Mouse (Mus musculus): Measurements from ENCODE around the gene Bet1l. TPM values are rescaled to one million over a fixed set of nuclear protein-coding genes. Genes with fewer than 3 reads are reported as not detected.

Bet1l gene
- polyA plus RNA-seq, 1 experiment = 17.1 TPM

DNA sequence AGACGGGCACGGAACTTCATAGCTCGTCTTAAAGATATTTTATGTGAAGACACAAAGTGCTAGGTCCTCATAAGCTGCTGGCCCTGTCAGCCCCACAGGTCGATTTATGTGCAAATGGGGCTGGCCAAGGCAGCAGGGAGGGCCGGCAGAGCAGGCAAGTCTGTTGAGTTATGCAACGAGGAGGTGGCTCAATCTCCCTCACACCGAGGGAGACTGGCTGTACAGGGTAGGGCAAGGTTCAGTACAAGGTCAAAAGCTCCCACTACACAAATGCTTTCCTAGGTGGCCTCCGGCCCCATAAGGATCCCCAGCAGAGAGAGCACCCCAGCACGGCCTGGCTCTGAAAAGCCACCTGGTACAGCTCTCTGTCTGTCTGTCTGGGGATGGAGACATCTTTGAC lies 4.0 kb downstream of the Bet1l start:
- TF ChIP-seq CTCF (IDR thresholded peaks at IDR 0.05; ENCODE audit: extremely low read depth, insufficient read length, insufficient replicate concordance, low read depth, low read length) (no peak), POLR2A (IDR thresholded peaks at IDR 0.05; ENCODE audit: low read depth, low read length) (no peak)
- H3K27me3 ChIP-seq (ENCODE audit: control insufficient read depth, insufficient read depth, low read length) = no peaks in the 10 kb centered on the region
- H3K36me3 ChIP-seq (ENCODE audit: control insufficient read depth, insufficient read depth, low read length) = peaks cover 25% of the 10 kb centered on the region
- peaks cover 9% of the 10 kb centered on the region for H3K4me1 ChIP-seq (ENCODE audit: control insufficient read depth, insufficient read depth, insufficient read length, low read length)
- WGBS = 77% methylated on average over 9 of the region's 9 CpGs
- no peak overlapping the region for H3K4me3 ChIP-seq (ENCODE audit: low read depth, low read length)
- H3K27ac ChIP-seq (ENCODE audit: insufficient read depth, low read depth, low read length) = no peak overlapping the region

DNA sequence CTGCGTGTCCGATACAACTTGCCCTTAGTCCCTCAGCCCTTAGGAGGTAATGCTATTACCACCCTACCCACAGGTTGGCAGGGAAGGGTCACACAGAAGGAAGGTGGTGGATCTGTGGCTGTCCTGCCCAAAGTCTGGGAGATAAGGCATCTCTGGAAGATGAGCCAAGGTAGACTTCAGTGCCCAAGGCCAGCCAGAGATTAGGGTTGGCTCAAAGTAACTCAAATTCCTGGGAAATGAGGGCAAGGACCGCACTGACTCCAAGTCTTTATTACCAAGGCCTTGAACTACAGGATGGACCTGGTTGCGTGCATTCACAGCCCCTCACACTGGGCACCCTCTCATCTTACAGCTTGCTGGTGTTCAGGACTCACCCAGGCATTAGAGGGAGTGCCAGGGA lies 5.5 kb downstream of the Bet1l start:
- H3K4me1 ChIP-seq (ENCODE audit: control insufficient read depth, insufficient read depth, insufficient read length, low read length) = peaks cover 3% of the 10 kb centered on the region; the same call in 1 of the 2 replicates
- peaks cover 25% of the 10 kb centered on the region for H3K36me3 ChIP-seq (ENCODE audit: control insufficient read depth, insufficient read depth, low read length)
- no peak overlapping the region for H3K4me3 ChIP-seq (ENCODE audit: low read depth, low read length)
- TF ChIP-seq CTCF (IDR thresholded peaks at IDR 0.05; ENCODE audit: extremely low read depth, insufficient read length, insufficient replicate concordance, low read depth, low read length) = no peak
- TF ChIP-seq POLR2A (IDR thresholded peaks at IDR 0.05; ENCODE audit: low read depth, low read length) = no peak
- 91% methylated on average over 4 of the region's 4 CpGs for WGBS
- H3K27me3 ChIP-seq (ENCODE audit: control insufficient read depth, insufficient read depth, low read length) = no peaks in the 10 kb centered on the region
- no peak overlapping the region for H3K27ac ChIP-seq (ENCODE audit: insufficient read depth, low read depth, low read length)

DNA sequence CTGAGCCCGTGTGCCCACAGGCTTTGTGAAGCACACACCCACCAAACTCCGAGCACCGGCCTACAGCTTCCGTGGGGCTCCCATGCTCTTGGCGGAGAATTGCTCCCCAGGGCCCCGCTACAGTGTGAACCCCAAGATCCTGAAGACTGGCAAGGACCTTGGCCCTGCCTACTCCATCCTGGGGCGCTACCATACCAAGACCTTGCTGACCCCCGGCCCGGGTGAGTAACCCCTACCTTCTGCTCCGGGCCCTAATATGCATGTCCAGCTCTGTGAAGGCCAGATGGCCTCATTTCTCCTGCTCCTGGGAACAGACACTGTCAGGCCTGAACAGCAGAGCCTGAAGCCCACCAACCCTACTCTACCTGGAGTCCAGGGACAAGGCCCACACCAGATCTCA lies 8.8 kb downstream of the Bet1l start:
- 94% methylated on average over 10 of the region's 10 CpGs for WGBS
- H3K4me1 ChIP-seq (ENCODE audit: control insufficient read depth, insufficient read depth, insufficient read length, low read length) = no peaks in the 10 kb centered on the region
- no peaks in the 10 kb centered on the region for H3K27me3 ChIP-seq (ENCODE audit: control insufficient read depth, insufficient read depth, low read length)
- H3K27ac ChIP-seq (ENCODE audit: insufficient read depth, low read depth, low read length) = no peak overlapping the region
- H3K36me3 ChIP-seq (ENCODE audit: control insufficient read depth, insufficient read depth, low read length) = peaks cover 18% of the 10 kb centered on the region
- TF ChIP-seq POLR2A (IDR thresholded peaks at IDR 0.05; ENCODE audit: low read depth, low read length) = no peak
- no peak for TF ChIP-seq CTCF (IDR thresholded peaks at IDR 0.05; ENCODE audit: extremely low read depth, insufficient read length, insufficient replicate concordance, low read depth, low read length)
- no peak overlapping the region for H3K4me3 ChIP-seq (ENCODE audit: low read depth, low read length)

DNA sequence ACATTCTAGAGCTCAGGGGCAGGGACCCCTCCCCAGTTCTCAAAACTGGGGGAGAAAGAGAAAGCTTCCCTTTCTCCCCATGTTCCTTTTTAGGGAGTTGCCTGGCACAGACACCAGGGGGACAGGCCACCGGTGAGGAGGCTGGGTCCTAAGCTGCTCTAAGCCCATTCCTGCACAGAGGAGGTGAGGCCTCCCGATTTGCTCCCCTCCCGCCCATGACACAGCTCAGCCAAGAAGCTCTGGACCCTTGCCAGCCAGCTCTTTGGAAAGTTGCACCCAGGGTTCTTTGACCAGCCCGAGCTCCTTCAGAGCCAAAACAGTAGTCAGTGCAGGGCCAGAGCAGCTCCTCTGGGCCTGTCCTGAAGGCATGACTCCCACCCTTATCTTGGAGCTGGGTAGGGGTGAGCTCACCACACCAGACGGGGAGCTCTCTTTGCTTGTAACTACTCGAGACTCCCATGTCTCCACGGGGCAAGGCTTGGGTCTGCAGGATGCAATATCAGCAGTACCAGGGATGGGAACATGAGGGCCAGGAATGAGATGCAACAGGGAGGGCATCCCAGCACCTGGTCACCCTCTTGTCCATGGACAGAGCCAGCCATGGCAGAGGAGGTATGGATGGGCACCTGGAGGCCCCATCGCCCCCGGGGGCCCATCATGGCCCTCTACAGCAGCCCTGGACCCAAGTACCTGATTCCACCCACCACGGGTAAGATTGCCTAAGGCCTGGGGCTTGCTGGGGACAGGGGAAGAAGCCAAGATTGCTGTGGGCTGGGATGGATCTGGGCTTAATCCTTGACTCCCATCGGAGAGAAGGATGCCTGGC lies 9.4 kb downstream of the Bet1l start, which contains the start of gene Odf3:
TSS of gene Odf3 (plus strand) at position 51 of the 826 bp plus-strand sequence.
- Histone ChIP-seq H3K36me3 (ENCODE audit: control insufficient read depth, insufficient read depth, low read length) (peaks cover 12% of the 10 kb centered on the region), H3K4me3 (ENCODE audit: low read depth, low read length) (no peak within 1 kb of the TSS), H3K27me3 (ENCODE audit: control insufficient read depth, insufficient read depth, low read length) (no peaks in the 10 kb centered on the region), H3K4me1 (ENCODE audit: control insufficient read depth, insufficient read depth, insufficient read length, low read length) (no peaks in the 10 kb centered on the region), H3K27ac (ENCODE audit: insufficient read depth, low read depth, low read length) (no peak within 1 kb of the TSS)
- WGBS = 53% methylated on average over 11 of the region's 11 CpGs
- TF ChIP-seq CTCF (IDR thresholded peaks at IDR 0.05; ENCODE audit: extremely low read depth, insufficient read length, insufficient replicate concordance, low read depth, low read length) (no peak), POLR2A (IDR thresholded peaks at IDR 0.05; ENCODE audit: low read depth, low read length) (no peak)

DNA sequence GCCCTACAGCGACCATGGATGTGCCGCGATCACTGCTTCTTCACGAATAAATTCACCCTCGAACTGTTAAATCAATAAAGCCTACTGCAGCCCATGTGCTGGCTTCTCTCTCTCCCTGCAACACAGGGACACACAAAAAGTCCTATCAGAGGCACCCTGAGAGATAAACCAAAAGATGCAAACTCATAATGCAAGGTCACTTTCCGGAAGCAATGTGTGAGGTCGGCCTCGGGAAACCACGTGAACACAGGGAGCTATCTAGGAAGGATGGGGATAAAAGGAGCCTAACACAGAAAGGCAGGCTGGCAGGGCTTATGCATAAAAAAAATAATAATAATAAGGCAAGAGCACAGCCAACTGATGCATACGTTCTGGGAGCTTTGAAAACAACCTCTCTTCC lies 10.7 kb downstream of the Bet1l start:
- no peak for TF ChIP-seq CTCF (IDR thresholded peaks at IDR 0.05; ENCODE audit: extremely low read depth, insufficient read length, insufficient replicate concordance, low read depth, low read length)
- no peak for TF ChIP-seq POLR2A (IDR thresholded peaks at IDR 0.05; ENCODE audit: low read depth, low read length)
- 0 out of 2 replicates have a peak, but pooled peaks cover 2% of the 10 kb centered on the region for H3K36me3 ChIP-seq (ENCODE audit: control insufficient read depth, insufficient read depth, low read length)
- 72% methylated on average over 10 of the region's 10 CpGs for WGBS
- H3K4me1 ChIP-seq (ENCODE audit: control insufficient read depth, insufficient read depth, insufficient read length, low read length) = peaks cover 2% of the 10 kb centered on the region; the same call in 1 of the 2 replicates
- no peaks in the 10 kb centered on the region for H3K27me3 ChIP-seq (ENCODE audit: control insufficient read depth, insufficient read depth, low read length)
- H3K4me3 ChIP-seq (ENCODE audit: low read depth, low read length) = no peak overlapping the region
- no peak overlapping the region for H3K27ac ChIP-seq (ENCODE audit: insufficient read depth, low read depth, low read length)

DNA sequence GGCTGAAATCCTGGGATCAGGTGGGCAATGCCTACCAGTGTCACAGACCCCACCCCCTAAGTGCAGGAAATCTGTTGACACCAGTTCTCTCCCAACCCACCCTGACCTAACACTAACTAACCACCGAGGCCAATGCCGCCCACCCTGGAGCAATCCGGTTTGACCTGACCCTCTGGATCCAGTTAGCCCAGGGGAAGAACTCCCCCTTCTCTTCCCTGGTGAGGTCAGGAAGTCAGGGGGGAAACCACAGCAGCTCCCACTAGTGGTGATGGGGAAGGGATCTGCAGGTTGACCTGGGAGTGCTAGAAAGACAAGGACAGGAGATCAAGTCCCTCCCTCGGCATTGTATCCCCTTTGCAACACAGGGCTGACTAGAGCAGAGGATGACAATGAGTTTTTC lies 11.7 kb downstream of the Bet1l start:
- Histone ChIP-seq H3K36me3 (ENCODE audit: control insufficient read depth, insufficient read depth, low read length) (no peaks in the 10 kb centered on the region), H3K4me3 (ENCODE audit: low read depth, low read length) (no peak overlapping the region), H3K27me3 (ENCODE audit: control insufficient read depth, insufficient read depth, low read length) (no peaks in the 10 kb centered on the region), H3K27ac (ENCODE audit: insufficient read depth, low read depth, low read length) (no peak overlapping the region), H3K4me1 (ENCODE audit: control insufficient read depth, insufficient read depth, insufficient read length, low read length) (peaks cover 4% of the 10 kb centered on the region; the same call in 1 of the 2 replicates)
- no peak for TF ChIP-seq CTCF (IDR thresholded peaks at IDR 0.05; ENCODE audit: extremely low read depth, insufficient read length, insufficient replicate concordance, low read depth, low read length)
- no peak for TF ChIP-seq POLR2A (IDR thresholded peaks at IDR 0.05; ENCODE audit: low read depth, low read length)
- WGBS = 65% methylated on average over 4 of the region's 4 CpGs

DNA sequence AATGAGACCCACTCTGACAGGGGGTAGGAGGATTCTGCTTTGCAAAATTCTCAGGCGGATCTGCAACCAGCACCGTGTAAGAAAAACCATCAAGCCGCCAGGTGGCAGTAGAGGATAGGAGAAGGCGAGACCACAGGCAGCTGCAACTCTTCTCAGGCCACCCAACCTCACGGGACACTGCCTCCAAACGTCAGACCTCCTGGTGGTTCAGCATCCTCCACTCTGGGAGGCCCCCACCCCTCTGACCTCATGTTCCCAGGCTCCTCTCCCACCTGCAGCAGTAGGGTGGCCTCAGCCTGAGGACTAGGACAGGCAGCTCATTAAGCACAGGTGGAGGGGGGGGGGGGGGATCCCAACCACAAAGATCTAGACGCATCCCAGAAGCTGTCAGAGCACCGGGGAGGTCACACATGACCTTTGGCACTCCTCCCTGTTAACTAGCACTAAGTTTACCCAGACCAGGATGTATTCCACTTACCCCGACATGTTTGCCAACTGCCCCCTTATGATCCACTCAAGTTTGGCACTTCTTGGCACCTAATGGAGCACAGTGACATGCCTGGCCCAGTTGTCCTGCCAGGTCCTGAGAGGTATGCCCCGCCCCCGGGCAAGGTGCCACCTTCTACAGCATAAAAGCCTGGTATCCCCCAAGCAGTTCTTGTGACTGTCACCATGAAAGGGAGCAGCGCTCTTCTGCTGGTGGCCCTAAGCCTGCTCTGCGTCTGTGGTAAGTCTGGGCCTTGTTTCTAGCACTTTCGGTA lies 12.3 kb downstream of the Bet1l start, which contains the start of gene Scgb1c1:
TSS of gene Scgb1c1 (plus strand) at position 643 of the 761 bp plus-strand sequence.
- Histone ChIP-seq H3K4me3 (ENCODE audit: low read depth, low read length) (no peak within 1 kb of the TSS), H3K27me3 (ENCODE audit: control insufficient read depth, insufficient read depth, low read length) (no peaks in the 10 kb centered on the region), H3K4me1 (ENCODE audit: control insufficient read depth, insufficient read depth, insufficient read length, low read length) (peaks cover 4% of the 10 kb centered on the region; the same call in 1 of the 2 replicates), H3K36me3 (ENCODE audit: control insufficient read depth, insufficient read depth, low read length) (no peaks in the 10 kb centered on the region), H3K27ac (ENCODE audit: insufficient read depth, low read depth, low read length) (no peak within 1 kb of the TSS)
- 24% methylated on average over 14 of the region's 14 CpGs for WGBS
- TF ChIP-seq CTCF (IDR thresholded peaks at IDR 0.05; ENCODE audit: extremely low read depth, insufficient read length, insufficient replicate concordance, low read depth, low read length) (peak; percentile 87; the same call in 1 of the 2 replicates), POLR2A (IDR thresholded peaks at IDR 0.05; ENCODE audit: low read depth, low read length) (no peak)

All from small intestine, adult 2 months (tissue).